Mouse (Mus musculus): ENCODE data around the gene Zbtb20.
A peak's percentile ranks its signal among the peaks of the same experiment; 100 is the strongest.

Gene Zbtb20

DNA sequence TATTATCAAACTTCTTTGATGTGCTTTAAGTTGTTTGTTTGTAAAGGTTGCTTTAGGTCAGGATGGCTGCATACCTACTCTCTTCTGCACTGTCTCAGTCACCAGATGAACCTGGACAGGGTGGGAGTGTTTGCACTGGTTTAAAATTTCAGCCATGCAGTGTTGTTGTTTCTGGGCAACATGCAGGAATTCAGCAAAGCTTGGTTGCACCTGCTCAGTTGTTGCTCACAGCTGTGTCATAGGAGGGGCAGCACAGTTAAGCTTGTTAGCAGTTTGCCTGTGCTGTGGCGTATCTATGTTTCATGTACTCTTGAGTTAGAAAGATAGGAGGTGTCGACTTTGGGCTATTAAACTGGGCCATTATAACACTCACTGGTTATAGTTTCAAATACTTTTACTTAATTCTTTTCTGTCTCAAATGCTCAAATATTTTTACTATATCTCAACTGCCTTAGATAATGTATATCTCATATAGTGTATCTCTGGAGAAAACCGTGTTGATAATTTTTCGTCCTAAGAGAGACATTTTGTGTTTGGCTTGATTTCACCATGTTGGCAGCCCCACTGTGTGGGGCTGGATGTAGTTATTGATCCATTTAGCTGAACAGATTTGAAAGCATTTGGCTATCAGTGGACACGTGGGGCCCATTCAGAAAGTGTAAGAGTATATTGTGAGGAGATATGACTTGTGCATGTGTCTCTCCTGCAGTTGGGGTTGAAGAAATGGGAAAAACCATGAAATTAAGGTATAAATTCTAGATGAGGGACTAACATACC, 197.3 kb downstream of the Zbtb20 start:
- DNase-seq (ENCODE audit: low spot score in 2 of 2) = no peak

DNA sequence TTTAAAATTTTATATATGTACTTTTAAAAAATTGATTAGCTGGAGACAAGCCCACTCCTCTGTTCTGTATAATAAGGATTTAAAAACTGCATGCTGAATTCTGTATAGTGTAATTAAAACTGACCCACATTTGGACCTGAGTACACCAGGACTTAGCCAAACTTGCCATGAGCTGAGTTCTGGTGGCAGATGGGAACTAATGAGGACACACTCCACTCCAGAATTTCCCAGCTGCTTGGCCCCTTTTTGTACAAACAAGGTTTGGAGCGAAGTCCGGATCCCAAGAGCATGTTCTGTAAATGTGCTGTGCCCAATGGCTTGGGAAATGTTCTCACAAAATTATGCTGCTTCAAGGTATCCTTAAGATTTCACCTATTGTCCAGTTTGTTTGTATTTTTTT, 204.7 kb downstream of the Zbtb20 start:
- DNase-seq (ENCODE audit: low spot score in 2 of 2) = no peak

DNA sequence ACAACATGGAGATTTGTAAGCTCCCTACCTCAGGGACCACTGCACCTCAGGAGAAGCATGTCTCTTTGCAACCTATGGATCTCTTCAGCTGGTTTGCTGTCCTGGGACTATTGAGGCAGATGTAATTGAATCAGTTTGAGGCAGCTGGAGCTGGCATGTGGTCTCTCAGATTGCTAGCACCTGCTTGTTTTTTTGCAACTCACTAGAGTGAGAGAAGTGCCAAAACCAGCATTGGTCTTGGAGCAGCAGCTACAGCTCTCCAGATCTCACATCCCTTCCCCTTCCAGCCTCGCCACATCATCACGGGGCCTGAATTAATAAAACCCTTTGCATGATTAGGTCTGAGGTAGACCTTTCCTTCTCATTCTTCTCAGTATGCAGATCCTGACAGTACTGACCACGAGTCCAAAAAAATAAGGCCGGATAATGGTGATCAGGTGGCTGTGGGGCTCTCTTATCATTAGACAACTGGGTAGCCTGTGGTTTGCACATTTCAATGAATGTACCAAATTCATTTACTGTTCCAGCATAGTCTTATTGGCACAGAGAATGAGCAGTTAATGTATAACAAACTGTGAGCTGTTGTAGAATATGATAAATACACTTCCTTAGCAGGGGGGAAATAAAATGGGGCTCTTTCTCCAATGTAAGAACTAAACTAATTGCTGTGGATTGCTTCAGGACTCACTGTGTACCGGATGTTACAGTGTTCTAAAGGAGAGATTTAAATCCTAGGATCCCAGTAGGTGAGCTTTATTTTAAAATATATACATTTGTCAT, 205.4 kb downstream of the Zbtb20 start:
- no peak for DNase-seq (ENCODE audit: low spot score in 2 of 2)

DNA sequence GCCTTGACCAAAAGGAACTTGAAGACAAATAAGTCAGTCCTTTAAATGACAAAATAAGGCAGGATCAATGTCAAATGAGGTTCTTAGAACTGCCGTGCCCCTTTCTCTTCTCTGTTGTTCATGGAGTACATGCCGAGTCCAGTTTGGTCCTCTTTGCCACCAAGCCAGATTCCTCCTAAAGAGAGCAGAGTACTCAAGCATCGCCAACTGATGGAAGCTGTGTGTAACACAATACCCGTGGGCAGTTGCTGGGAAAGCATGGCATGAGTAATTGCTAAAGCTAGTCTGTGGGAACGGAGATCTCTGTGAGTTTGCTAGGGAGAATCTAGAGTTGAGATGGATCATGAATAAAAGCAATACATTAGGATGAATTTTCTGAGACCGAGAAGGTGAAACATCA, 206.3 kb downstream of the Zbtb20 start:
- DNase-seq (ENCODE audit: low spot score in 2 of 2) = no peak

DNA sequence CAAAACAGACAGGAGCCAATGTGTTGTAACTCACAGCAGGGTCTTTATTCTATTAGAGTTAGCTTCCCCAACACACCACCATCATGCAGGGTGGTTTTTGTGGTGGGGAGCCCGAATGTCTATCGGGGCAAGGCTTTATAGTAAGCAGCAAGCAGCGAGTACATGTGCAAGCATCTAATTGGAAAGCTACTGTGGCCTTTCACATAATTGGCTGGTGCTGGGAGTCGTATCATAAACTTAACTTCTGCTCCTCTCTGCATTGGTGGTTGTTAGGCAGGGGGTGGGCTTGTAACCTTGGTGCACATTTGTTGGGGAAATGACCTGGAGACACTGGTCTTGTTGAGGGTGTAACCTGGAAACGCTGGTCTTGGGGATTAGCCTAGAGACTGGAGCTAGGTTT, 207.1 kb downstream of the Zbtb20 start:
- DNase-seq (ENCODE audit: low spot score in 2 of 2) = no peak

DNA sequence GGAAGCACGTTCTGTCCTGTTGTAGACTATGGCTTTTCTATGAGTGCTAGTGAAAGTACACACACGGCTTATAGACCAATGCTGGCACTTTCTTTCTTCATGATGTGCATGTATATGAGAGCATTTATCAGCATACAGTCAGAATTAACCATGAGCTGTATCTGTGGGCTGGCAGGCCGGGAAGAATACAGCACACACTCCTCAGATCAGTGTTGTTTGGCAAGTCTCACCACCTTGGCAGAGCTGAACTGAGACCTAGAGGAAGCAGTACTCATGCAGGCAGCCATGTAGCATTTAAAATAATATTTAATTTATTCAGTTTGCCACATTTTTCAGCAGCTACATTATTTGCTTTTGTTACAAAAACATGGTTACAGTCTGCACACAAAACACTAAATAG, 214.5 kb downstream of the Zbtb20 start:
- DNase-seq (ENCODE audit: low spot score in 2 of 2) = no peak

DNA sequence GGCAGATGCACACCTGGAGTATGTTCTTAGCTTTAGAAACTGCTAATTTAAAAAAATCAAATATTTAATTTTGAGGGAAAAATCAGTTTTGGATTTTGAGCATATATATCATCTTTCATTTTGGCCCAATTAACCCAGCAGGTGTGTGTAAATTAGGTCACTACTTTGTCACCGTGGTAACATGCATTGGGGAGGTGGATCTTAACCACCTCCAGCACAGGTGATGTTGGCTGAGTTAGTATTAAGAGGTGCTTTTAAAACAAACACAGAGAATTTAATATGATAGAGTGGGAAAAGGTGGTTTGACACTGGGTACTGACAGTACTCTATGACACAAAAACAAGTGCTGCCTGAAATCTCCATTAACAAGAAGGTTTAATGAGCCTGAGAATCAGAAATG, 218.5 kb downstream of the Zbtb20 start:
- no peak for DNase-seq (ENCODE audit: low spot score in 2 of 2)

DNA sequence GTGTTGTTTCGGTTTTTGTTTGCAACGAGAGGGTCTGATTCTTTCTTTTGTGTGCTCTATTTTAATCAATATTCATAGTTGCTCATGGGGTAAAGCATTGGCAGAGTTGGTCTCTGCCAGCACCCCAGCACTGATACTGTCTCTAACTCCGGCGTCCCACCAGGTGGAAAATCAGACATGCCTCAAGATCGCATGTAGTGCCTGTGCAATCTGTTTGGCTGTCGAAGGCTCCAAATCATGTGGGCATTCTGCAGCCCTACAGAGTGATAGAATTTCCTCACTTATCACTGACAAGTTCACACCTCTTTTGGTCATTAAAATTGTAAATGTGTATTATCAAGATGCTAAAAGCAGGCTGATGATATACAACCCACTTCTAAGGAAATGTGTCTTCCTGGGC, 219.1 kb downstream of the Zbtb20 start:
- DNase-seq (ENCODE audit: low spot score in 2 of 2) = no peak

DNA sequence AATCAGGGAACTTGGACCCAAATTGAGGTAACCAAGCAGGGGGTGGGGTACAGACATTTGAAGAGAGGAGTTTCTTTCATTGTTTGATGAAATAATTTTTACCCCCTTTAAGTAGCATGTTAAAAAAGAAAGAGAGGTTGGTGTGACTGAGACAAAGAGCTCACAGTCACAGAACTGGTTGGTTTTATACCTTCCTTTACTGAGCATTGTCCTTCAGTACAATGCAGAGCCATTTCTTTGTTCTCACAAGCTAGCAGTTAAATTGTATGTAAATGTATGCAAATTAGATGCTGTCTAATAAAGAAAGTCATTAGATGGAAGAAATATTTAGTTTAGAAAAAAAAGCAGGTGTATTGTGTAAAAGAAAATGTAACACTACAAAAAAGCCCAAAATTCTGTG, 220.4 kb downstream of the Zbtb20 start:
- no peak for DNase-seq (ENCODE audit: low spot score in 2 of 2)

DNA sequence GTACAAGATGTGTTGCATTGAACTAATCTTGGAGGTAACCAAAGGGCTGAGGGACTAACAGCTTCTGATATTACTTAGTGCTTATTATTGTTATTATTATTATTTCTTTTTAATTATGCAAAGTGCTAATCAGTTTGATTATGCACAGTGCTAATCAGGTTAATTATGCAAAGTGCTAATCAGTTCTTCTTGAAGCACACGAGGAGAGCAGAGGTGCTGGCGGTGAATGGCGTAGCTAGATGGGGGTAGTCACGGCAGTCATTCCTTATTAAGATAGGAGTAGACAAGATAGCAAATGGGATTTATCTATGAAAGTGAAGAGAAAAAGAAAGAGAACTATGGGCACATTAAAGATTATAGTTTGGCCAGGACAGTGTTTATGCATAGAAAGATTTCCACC, 222.5 kb downstream of the Zbtb20 start:
- DNase-seq (ENCODE audit: low spot score in 2 of 2) = no peak

DNA sequence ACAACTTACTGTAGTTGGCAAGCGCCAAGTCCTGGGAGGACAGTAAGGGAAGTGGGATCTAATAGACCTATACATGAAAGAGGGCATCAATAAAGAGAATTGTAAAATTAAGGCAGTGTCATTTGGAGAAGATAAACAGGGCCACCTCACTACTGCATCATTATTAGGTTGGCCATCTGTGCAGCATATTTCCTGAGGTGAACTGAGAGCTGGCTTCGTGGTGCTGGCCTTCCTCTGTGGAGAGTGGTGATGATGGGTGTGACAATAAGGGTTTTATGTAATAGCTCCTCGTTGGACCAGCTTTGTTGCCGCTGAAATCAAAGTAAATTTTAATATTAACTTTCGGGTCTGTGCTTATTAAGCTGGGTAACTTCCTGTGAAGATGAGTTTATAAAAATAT, 223.0 kb downstream of the Zbtb20 start:
- DNase-seq (ENCODE audit: low spot score in 2 of 2) = no peak

DNA sequence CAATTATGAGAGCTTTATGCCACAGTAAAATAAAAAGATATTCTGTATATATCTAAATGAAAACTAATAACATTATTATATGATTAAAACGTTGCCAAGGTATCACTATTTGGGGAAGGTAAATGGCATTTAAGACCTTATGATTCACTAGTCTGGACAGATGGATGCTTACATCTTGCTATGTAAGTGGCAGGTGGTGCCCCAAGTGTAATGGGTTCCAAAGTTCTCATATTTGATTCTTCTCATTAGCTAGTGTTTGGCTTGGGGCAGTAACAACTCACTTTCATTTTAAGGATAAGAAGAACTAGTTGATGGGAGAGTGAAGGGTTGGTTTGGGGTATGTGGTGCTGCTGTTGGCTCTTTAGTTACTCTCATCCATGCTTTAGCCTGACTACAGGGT, 235.6 kb downstream of the Zbtb20 start:
- no peak for DNase-seq (ENCODE audit: low spot score in 2 of 2)

DNA sequence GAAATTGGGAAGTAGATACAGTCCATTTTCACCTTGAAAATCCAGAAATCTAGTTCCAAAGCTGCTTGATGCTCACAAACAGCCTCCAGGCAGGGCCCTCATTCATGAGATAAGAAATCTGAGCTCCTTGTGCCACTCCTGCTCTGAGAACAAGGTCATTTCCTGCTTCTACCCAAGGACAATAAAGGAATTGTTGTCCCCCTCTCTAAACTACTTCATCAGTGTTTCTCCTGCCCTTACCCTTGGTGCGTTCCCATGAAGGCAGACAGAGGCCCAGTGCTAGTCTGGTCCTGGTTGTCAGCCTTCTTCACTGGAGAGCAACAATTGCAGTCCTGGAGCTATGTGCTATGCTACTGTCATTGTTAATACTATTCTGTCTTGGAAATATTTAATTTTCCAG, 238.3 kb downstream of the Zbtb20 start:
- no peak for DNase-seq (ENCODE audit: low spot score in 2 of 2)

DNA sequence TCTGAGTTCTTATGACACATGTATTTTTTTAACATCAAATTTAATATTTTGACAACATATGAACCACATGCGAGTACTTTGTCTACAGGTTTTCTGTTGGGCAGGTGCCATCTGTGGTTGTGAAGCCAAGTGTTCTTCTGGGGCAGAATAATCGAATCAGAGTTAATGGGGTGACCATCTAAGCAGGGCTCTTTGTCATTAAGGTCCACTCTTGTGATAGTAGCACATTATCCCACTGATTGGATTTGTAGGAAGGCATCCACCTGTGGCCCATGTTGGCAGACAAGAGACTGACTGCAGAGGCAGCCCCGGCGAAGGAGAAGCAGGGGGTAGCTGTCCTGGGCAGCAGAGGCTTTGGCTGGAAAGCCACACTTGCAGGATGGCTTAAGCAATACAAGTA, 254.3 kb downstream of the Zbtb20 start:
- no peak for DNase-seq (ENCODE audit: low spot score in 2 of 2)

DNA sequence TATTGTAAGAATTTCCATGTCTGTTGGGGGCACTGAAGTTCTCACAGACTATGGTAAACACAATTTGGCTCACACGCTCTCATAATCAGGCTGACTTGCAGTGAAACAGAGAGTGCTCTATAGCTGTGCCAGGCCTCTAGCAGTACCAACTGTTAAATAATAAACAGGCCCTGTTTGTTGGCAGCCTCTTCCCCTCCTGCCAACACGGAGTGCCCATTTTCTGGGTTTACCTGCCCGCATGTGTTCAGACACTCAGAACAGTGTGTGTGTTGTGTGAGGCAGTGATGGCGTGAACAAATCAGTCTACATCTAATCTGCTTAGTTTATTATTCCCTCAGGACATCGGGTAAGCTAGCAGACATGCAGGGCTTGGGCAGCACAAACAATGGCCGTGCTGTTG, 254.9 kb downstream of the Zbtb20 start:
- peak in 1 of 2 experiments; percentile 4 for DNase-seq (ENCODE audit: low spot score in 2 of 2)

DNA sequence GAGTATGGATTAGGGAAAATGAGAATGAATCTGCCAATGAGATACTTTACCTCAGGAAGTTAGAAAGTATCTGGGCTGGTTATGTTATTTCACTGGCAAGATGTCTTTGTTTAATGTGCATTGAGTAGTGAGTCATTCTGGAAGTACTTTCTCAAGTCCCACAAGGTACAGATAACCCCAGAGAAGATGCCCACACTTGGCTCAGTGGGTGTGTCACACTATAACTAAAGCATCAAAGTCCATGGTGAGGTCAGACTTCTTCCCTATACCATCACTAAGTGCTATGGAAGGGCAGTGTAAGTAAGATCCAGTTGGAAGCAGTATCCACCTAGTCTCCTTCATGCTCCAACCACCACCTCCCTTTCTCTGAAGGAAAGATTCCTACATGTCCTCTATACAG, 255.4 kb downstream of the Zbtb20 start:
- DNase-seq (ENCODE audit: low spot score in 2 of 2) = no peak

DNA sequence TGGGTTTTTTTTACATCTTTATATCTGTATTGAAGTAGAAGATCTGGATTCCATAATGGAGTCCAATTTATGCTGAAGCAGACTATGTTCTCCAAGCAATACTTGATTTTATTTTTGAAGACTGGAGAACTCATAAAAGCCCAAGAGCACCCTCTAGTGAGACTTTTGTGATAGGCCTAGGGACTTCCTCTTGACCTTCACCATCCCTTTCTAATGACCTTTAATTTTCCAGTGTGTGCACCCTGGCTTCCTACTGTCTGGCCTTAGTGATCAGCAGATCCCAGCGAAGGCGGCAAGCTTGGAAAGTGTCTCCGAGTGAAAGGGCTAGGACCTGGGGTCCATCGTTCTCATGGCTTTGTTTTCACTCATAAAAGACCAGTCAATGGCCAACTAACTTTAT, 292.8 kb downstream of the Zbtb20 start:
- DNase-seq (ENCODE audit: low spot score in 2 of 2) = no peak

DNA sequence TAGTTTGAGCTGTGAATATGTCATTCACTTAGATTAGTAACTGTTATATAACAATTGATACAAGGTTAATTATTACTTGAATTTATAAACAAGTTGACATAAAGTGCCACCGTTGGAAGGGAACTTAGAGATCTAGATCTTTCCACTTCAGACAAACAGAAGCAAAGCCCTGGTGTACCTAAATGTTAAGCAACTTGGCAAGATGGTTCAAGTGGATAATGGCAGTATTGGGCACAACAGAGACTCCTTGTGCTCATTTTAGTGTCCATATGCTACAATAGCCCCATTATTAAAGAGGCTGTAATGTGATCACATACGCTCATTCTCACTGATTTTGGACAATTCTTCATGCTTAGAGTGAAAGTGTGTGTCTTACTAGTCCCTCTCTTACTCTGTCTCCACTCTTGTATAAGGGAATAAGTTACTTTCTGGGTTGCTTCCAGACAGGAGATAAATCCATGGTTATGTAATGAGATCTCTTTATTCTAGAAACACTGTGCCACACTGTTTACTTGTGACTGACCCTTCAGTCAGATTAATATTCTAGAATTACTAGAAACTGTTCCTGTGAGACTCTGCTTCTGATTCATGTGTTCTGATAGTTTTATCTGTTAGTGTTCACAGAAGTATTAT, 293.7 kb downstream of the Zbtb20 start:
- no peak for DNase-seq (ENCODE audit: low spot score in 2 of 2)

DNA sequence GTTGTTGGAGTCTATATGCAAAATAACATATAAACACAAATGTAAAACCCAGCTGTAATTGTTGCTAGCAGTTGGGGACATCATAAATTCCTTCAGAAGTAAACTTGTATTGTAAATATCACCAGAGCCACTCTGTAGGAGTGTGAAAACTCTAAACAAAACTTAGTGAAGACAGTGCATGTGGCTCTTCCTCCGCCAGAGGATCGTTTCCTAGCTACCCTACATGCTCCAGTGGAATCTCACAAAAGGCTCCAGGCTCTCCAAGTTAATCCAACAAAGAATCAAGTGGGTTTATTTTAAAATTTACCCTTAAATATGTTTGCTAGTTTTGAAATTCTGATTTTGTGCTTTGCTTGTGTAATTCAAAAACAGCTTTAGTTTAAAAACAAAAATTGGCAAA, 296.5 kb downstream of the Zbtb20 start:
- DNase-seq (ENCODE audit: low spot score in 2 of 2) = no peak

DNA sequence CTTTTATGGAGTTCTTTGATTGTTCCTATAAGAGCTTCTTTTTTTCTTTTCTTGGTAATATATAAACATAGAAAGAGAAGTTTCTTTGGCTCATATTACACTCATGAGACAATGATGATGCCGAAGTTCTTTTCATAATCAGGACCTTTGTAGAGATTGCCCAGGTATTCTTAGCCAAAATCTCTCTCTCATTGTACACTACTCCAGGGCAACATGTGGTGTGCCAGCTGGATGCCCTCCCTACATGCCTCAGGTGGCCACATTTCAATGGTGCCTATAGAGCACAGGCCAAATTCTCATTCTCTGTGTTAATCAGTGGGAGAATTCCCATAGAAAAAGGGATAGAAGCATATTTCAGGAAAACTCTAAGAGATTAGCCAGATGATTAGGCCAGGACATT, 297.2 kb downstream of the Zbtb20 start:
- no peak for DNase-seq (ENCODE audit: low spot score in 2 of 2)

DNA sequence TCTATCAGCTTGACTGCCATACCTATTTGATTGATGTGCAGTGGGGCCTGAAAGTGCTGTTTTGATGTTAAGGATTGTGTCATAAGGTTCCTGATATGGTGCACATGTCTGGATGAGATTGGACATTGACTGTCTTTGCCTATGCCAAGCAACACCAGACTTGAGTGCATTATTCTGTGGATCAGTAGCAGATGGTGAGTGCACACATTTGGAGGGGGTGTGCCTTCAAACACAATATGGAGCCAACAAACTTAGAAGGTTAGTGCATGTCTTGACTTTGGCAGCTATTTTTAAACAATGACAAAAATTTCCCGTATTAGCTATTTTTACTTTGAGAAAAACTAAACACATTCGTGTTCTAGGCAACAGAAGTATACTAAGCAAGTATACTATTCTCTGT, 299.1 kb downstream of the Zbtb20 start:
- no peak for DNase-seq (ENCODE audit: low spot score in 2 of 2)

DNA sequence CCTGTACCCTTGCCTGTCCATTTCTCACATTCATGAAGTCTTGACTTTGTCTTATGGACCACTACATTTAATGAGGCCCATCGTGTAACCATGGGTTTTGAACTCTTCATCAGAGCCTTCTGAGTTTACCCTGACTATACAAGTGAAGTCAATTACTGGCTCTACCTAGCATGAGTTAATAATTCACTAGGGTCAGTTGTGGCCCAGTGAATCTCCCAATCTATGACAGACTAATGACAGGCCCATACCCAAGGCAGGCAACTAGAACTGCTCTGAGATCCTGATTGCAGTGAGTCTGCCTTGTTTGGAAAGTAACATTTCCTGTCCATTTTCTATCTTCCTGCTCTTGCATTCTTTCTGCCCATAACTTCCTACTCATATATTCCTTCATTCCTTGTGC, 305.4 kb downstream of the Zbtb20 start:
- DNase-seq (ENCODE audit: low spot score in 2 of 2) = no peak

DNA sequence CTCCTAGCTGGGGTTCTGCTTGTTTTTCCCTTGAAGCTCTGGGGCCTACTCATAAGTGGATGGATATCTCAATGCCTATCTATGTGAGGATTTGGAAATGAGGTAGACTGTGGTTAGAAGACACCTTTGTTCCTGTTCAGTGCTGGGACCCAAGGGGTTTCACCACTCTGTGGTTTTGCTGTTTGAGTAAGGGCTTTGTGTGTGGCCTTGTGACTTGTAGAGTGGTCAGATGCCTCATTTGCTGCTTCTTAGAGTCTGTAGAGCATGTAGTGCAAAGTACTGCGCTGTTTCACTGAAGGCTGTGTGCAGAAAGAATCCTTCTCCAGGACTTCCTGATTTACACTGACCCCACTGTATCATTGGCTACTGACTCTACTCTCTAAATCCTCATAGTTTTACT, 314.7 kb downstream of the Zbtb20 start:
- DNase-seq (ENCODE audit: low spot score in 2 of 2) = no peak
